ENCODE assay signal across 34 mouse cellular contexts in genomic region chr13:74015908-74016307, GRCm38 (mm10). TPM values are rescaled to one million over a fixed set of nuclear protein-coding genes. Genes with fewer than 3 reads are reported as not detected.
DNase-seq lines count a peak whose midpoint lies in the region; ATAC-seq and TF ChIP-seq lines count a peak whose summit lies in the region.
"Had no signal": no experiment of that assay in that cellular context is flagged by ENCODE, and none has a peak within 500 bp of the region (broad histone marks: within the 10 kb centered on the region; RNA-seq: fewer than 3 reads in every experiment).

No protein-coding gene starts in this region.

- no peak for TF ChIP-seq CTCF in midbrain, postnatal 0 days (IDR thresholded peaks at IDR 0.05)

- peak; percentile 64 for DNase-seq in heart, adult 11 months
- no peak for DNase-seq in heart, postnatal 25 days (ENCODE audit: low spot score)
- no peak for DNase-seq in kidney, postnatal 25 days
- peak; percentile 77 for DNase-seq in midbrain, embryonic 11.5 days (ENCODE audit: low spot score, missing footprints)
- no peak for DNase-seq in midbrain, postnatal 0 days (ENCODE audit: low spot score)
- no peak for DNase-seq in spleen, postnatal 14 days (ENCODE audit: low spot score in 2 of 2)
- DNase-seq: adrenal gland, postnatal 36 days; cerebellum, adult 11-12 months; cerebellum, postnatal 14 days; kidney, postnatal 36 days; layer of hippocampus, adult 9-11 months; lung, postnatal 4 days; thymus, adult 2 months; thymus, postnatal 4 days had no signal

- intact Hi-C loops in heart, postnatal 25 days (cut with DNase I), result no loop called here

- ATAC-seq in kidney, embryonic 15.5 days (replicated peaks; ENCODE audit: low FRiP score), result peak; percentile 61; the same call in 1 of the 2 replicates
- no peak for ATAC-seq in midbrain, embryonic 11.5 days (ENCODE audit: low FRiP score)
- ATAC-seq in midbrain, postnatal 0 days (ENCODE audit: low FRiP score), result no peak
- ATAC-seq: intestine, embryonic 16.5 days; Patski had no signal

- H3K9me3 ChIP-seq in kidney, embryonic 15.5 days (replicated peaks), result no peaks in the 10 kb centered on the region
- H3K9me3 ChIP-seq in midbrain, embryonic 11.5 days (ENCODE audit: control insufficient read depth, low read length), result no peaks in the 10 kb centered on the region
- H3K9me3 ChIP-seq in midbrain, postnatal 0 days (ENCODE audit: low read length), result no peaks in the 10 kb centered on the region
- H3K9me3 ChIP-seq: embryonic facial prominence, embryonic 12.5 days; forebrain, embryonic 12.5 days; heart, embryonic 10.5 days; hindbrain, embryonic 15.5 days; limb, embryonic 15.5 days had no signal

- no peaks in the 10 kb centered on the region for H3K36me3 ChIP-seq in kidney, embryonic 15.5 days
- no peaks in the 10 kb centered on the region for H3K36me3 ChIP-seq in midbrain, embryonic 11.5 days (ENCODE audit: control insufficient read depth, insufficient read depth, low read length)
- H3K36me3 ChIP-seq in midbrain, postnatal 0 days (ENCODE audit: insufficient read depth, low read length), result 0 out of 2 replicates have a peak, but pooled peaks cover 1% of the 10 kb centered on the region
- H3K36me3 ChIP-seq: embryonic facial prominence, embryonic 12.5 days; forebrain, embryonic 12.5 days; heart, embryonic 10.5 days; hindbrain, embryonic 15.5 days; limb, embryonic 15.5 days had no signal

- no peaks in the 10 kb centered on the region for H3K4me1 ChIP-seq in kidney, embryonic 15.5 days
- H3K4me1 ChIP-seq in midbrain, embryonic 11.5 days (ENCODE audit: control insufficient read depth, insufficient read depth, low read length), result no peaks in the 10 kb centered on the region
- peaks cover 7% of the 10 kb centered on the region; the same call in 1 of the 2 replicates for H3K4me1 ChIP-seq in midbrain, postnatal 0 days (ENCODE audit: insufficient read depth, low read length)
- H3K4me1 ChIP-seq: embryonic facial prominence, embryonic 12.5 days had no signal

- peaks cover 12% of the 10 kb centered on the region for H3K27me3 ChIP-seq in kidney, embryonic 15.5 days
- no peaks in the 10 kb centered on the region for H3K27me3 ChIP-seq in midbrain, embryonic 11.5 days (ENCODE audit: control insufficient read depth, insufficient read depth, low read length)
- no peaks in the 10 kb centered on the region for H3K27me3 ChIP-seq in midbrain, postnatal 0 days (ENCODE audit: insufficient read depth, low read length)
- H3K27me3 ChIP-seq: hindbrain, embryonic 15.5 days had no signal

- no peak overlapping the region for H3K27ac ChIP-seq in kidney, embryonic 15.5 days
- no peak overlapping the region for H3K27ac ChIP-seq in midbrain, embryonic 11.5 days (ENCODE audit: low read depth, low read length)
- H3K27ac ChIP-seq in midbrain, postnatal 0 days (ENCODE audit: low read depth, low read length), result no peak overlapping the region
- H3K27ac ChIP-seq: embryonic facial prominence, embryonic 12.5 days; forebrain, embryonic 12.5 days; heart, embryonic 10.5 days; hindbrain, embryonic 15.5 days; limb, embryonic 15.5 days; liver, embryonic 14.5 days; stomach, postnatal 0 days had no signal

- no peak overlapping the region for H3K4me2 ChIP-seq in kidney, embryonic 15.5 days
- H3K4me2 ChIP-seq in midbrain, embryonic 11.5 days, result no peak overlapping the region
- no peak overlapping the region for H3K4me2 ChIP-seq in midbrain, postnatal 0 days (ENCODE audit: low read depth, low read length, poor library complexity, severe bottlenecking)
- H3K4me2 ChIP-seq: embryonic facial prominence, embryonic 12.5 days; forebrain, embryonic 12.5 days; hindbrain, embryonic 15.5 days; limb, embryonic 15.5 days had no signal

- no peak overlapping the region for H3K4me3 ChIP-seq in kidney, embryonic 15.5 days (replicated peaks)
- H3K4me3 ChIP-seq in midbrain, embryonic 11.5 days (ENCODE audit: low read depth, low read length), result no peak overlapping the region
- H3K4me3 ChIP-seq in midbrain, postnatal 0 days (ENCODE audit: low read depth, low read length), result no peak overlapping the region
- H3K4me3 ChIP-seq: embryonic facial prominence, embryonic 12.5 days; erythroblast, embryonic 14.5 days; forebrain, embryonic 12.5 days; heart, embryonic 10.5 days; hindbrain, embryonic 15.5 days; limb, embryonic 15.5 days had no signal

- no peak overlapping the region for H3K9ac ChIP-seq in kidney, embryonic 15.5 days
- no peak overlapping the region for H3K9ac ChIP-seq in midbrain, embryonic 11.5 days (ENCODE audit: low read length)
- H3K9ac ChIP-seq in midbrain, postnatal 0 days (replicated peaks; ENCODE audit: low read length, poor library complexity, severe bottlenecking), result no peak overlapping the region
- H3K9ac ChIP-seq: embryonic facial prominence, embryonic 12.5 days; forebrain, embryonic 12.5 days; hindbrain, embryonic 15.5 days; limb, embryonic 15.5 days; liver, embryonic 14.5 days had no signal

- 59% methylated on average over 4 of the region's 4 CpGs for WGBS in kidney, embryonic 15.5 days
- WGBS in midbrain, embryonic 11.5 days, result 89% methylated on average over 4 of the region's 4 CpGs
- 81% methylated on average over 4 of the region's 4 CpGs for WGBS in midbrain, postnatal 0 days

RNA-seq across cellular contexts. Expression of gene Tppp, which starts 6.7 kb away (rescaled TPM):
- total RNA-seq in heart, postnatal 25 days (2021), result 10 to 100 TPM; 20.7 to 21.3 TPM
- polyA plus RNA-seq in kidney, embryonic 15.5 days (2015; fragmentation: Nextera tagmentation; extraction: Ambion mirVana), result 0.60 and 0.66 TPM in 2 replicates
- 3.4 and 3.8 TPM in 2 replicates for polyA plus RNA-seq in midbrain, embryonic 11.5 days (2014; fragmentation: Nextera tagmentation; extraction: Ambion mirVana)
- 34.5 and 35.9 TPM in 2 replicates for total RNA-seq in midbrain, postnatal 0 days (2014; rRNA removed)
- polyA plus RNA-seq in midbrain, postnatal 0 days (2015; fragmentation: Nextera tagmentation; extraction: Ambion mirVana), result 8.3 and 9.8 TPM in 2 replicates
- polyA plus RNA-seq: erythroblast, embryonic 14.5 days had no signal

RNA-seq across cellular contexts. Expression of gene Cep72, which starts 46.2 kb away (rescaled TPM):
- 1 to 10 TPM in 1 of 2 experiments, under 1 TPM in 1; 0.65 to 1.5 TPM for total RNA-seq in heart, postnatal 25 days (2021)
- polyA plus RNA-seq in kidney, embryonic 15.5 days (2015; fragmentation: Nextera tagmentation; extraction: Ambion mirVana), result 15.2 and 16.5 TPM in 2 replicates
- polyA plus RNA-seq in midbrain, embryonic 11.5 days (2014; fragmentation: Nextera tagmentation; extraction: Ambion mirVana), result 22.4 and 23.5 TPM in 2 replicates
- total RNA-seq in midbrain, postnatal 0 days (2014; rRNA removed), result 3.2 and 8.1 TPM in 2 replicates
- 5.1 and 6.1 TPM in 2 replicates for polyA plus RNA-seq in midbrain, postnatal 0 days (2015; fragmentation: Nextera tagmentation; extraction: Ambion mirVana)

RNA-seq across cellular contexts. Expression of gene Zdhhc11, which starts 52.3 kb away (rescaled TPM):
- not detected for total RNA-seq in heart, postnatal 25 days (2021)
- not detected in 2 replicates for polyA plus RNA-seq in kidney, embryonic 15.5 days (2015; fragmentation: Nextera tagmentation; extraction: Ambion mirVana)
- not detected in 2 replicates for polyA plus RNA-seq in midbrain, embryonic 11.5 days (2014; fragmentation: Nextera tagmentation; extraction: Ambion mirVana)
- total RNA-seq in midbrain, postnatal 0 days (2014; rRNA removed), result not detected in 2 replicates
- not detected in 2 replicates for polyA plus RNA-seq in midbrain, postnatal 0 days (2015; fragmentation: Nextera tagmentation; extraction: Ambion mirVana)
- total RNA-seq: adrenal gland, adult 18-20 months; adrenal gland, postnatal 36 days; ES-E14; left cerebral cortex, adult 18-20 months; left cerebral cortex, postnatal 36 days; megakaryocyte-erythroid progenitor cell, adult 5-6 weeks; neutrophil, adult 5-6 weeks had no signal
- polyA plus RNA-seq: embryonic facial prominence, embryonic 12.5 days; erythroblast, embryonic 14.5 days; forebrain, embryonic 12.5 days; heart, embryonic 10.5 days; heart, postnatal 0 days; hindbrain, embryonic 15.5 days; intestine, embryonic 16.5 days; limb, embryonic 15.5 days; liver, embryonic 14.5 days; lung, embryonic 16.5 days; Patski; small intestine, adult 2 months; stomach, postnatal 0 days; thymus, adult 2 months had no signal

Comparison
In these comparisons a context has a peak if more than half of its experiments do, and no peak if none do; other contexts are left out.
1. DNase-seq: peak in heart, adult 11 months (single experiment) and midbrain, embryonic 11.5 days (single experiment); none in heart, postnatal 25 days (single experiment), kidney, postnatal 25 days (0 of 2), midbrain, postnatal 0 days (single experiment) and spleen, postnatal 14 days (0 of 2).